Mouse (Mus musculus) myocyte (in vitro differentiated cells): ENCODE results near the gene Tmed6.

Experiments used
- CEBPB ChIP-seq: IDR thresholded peaks from 2 replicates; pipeline ENCODE4 v1.6.1; 2011; ENCODE audit warnings: mild to moderate bottlenecking, moderate library complexity; ENCODE audit not compliant: poor library complexity, insufficient read depth, severe bottlenecking
- E2F4 ChIP-seq: IDR thresholded peaks from one replicate; pipeline ENCODE4 v1.6.1; 2011; ENCODE audit warnings: mild to moderate bottlenecking, control low read depth, moderate library complexity; ENCODE audit not compliant: insufficient read depth
- MAX ChIP-seq: IDR thresholded peaks from one replicate; pipeline ENCODE4 v1.6.1; 2011; ENCODE audit warnings: low read depth, mild to moderate bottlenecking, control low read depth
- POLR2A ChIP-seq: IDR thresholded peaks from one replicate; pipeline ENCODE4 v1.6.1; 2011; ENCODE audit warnings: low read depth, mild to moderate bottlenecking, control low read depth, moderate library complexity; ENCODE audit not compliant: insufficient read length
- POLR2AphosphoS2 ChIP-seq: IDR thresholded peaks from one replicate; pipeline ENCODE4 v1.6.1; 2011; ENCODE audit warnings: low read depth, control low read depth; ENCODE audit not compliant: insufficient read length
- SRF ChIP-seq: IDR thresholded peaks from one replicate; pipeline ENCODE4 v1.6.1; 2011; ENCODE audit warnings: low read depth; ENCODE audit not compliant: control insufficient read depth, insufficient read length
- TCF12 ChIP-seq: IDR thresholded peaks from one replicate; pipeline ENCODE4 v1.6.1; 2011; ENCODE audit warnings: mild to moderate bottlenecking, control low read depth; ENCODE audit not compliant: poor library complexity, insufficient read depth, severe bottlenecking
- TCF3 ChIP-seq: IDR thresholded peaks from one replicate; pipeline ENCODE4 v1.6.1; 2011; ENCODE audit warnings: low read depth, control low read depth; ENCODE audit not compliant: insufficient read length
- USF1 ChIP-seq: IDR thresholded peaks from one replicate; pipeline ENCODE4 v1.6.1; 2011; ENCODE audit warnings: low read depth, mild to moderate bottlenecking, control low read depth, moderate library complexity

- TF ChIP-seq POLR2A (no peak), MAX (no peak), TCF3 (no peak), USF1 (no peak), POLR2AphosphoS2 (no peak), CEBPB (no peak), SRF (no peak), TCF12 (no peak), E2F4 (no peak)
These were observed 46.1 kb upstream of the Tmed6 start for GRCm38 (mm10) chr8:107111340-107112105.
